In genomic region chr3:126397451-126397850, GRCm38 (mm10) we compare ENCODE assay signal across 16 mouse cellular contexts. TPM values are rescaled to one million over a fixed set of nuclear protein-coding genes. Genes with fewer than 3 reads are reported as not detected.
A peak's percentile ranks its signal among the peaks of the same experiment; 100 is the strongest.
DNase-seq lines count a peak whose midpoint lies in the region; ATAC-seq lines count a peak whose summit lies in the region.
"Had no signal": no experiment of that assay in that cellular context is flagged by ENCODE, and none has a peak within 500 bp of the region (broad histone marks: within the 10 kb centered on the region; RNA-seq: fewer than 3 reads in every experiment).

No protein-coding gene starts in this region.

- H3K9ac ChIP-seq in hindbrain, embryonic 12.5 days: no peak overlapping the region
- no peak overlapping the region for H3K9ac ChIP-seq in neural tube, embryonic 13.5 days
- H3K9ac ChIP-seq in neural tube, embryonic 15.5 days (replicated peaks): no peak overlapping the region
- H3K9ac ChIP-seq: neural tube, embryonic 12.5 days had no signal

- no peaks in the 10 kb centered on the region for H3K27me3 ChIP-seq in hindbrain, embryonic 12.5 days
- no peaks in the 10 kb centered on the region for H3K27me3 ChIP-seq in hindbrain, embryonic 10.5 days (ENCODE audit: insufficient read depth, poor library complexity, severe bottlenecking)
- no peaks in the 10 kb centered on the region for H3K27me3 ChIP-seq in neural tube, embryonic 13.5 days
- H3K27me3 ChIP-seq in neural tube, embryonic 15.5 days (replicated peaks): no peaks in the 10 kb centered on the region
- H3K27me3 ChIP-seq: neural tube, embryonic 12.5 days had no signal

- no peak overlapping the region for H3K4me2 ChIP-seq in hindbrain, embryonic 12.5 days (replicated peaks)
- no peak overlapping the region for H3K4me2 ChIP-seq in neural tube, embryonic 13.5 days
- no peak overlapping the region for H3K4me2 ChIP-seq in neural tube, embryonic 15.5 days
- H3K4me2 ChIP-seq: neural tube, embryonic 12.5 days had no signal

- peak; percentile 20 to 28 for DNase-seq in frontal cortex, adult 2 months (ENCODE audit: extremely low spot score in 1 of 2, low spot score in 1 of 2)
- no peak for DNase-seq in frontal cortex, postnatal 14 days (ENCODE audit: low spot score in 2 of 2)
- no peak for DNase-seq in hindbrain, embryonic 10.5 days (ENCODE audit: low spot score)
- DNase-seq in cerebellum, postnatal 14 days: no peak
- DNase-seq: cerebellum, adult 9-11 months; embryo, embryonic 11 days; kidney, adult 18-20 months; lung, adult 18-20 months; right cerebral cortex, postnatal 25 days; thymus, postnatal 14 days had no signal

- no peaks in the 10 kb centered on the region for H3K4me1 ChIP-seq in hindbrain, embryonic 12.5 days
- H3K4me1 ChIP-seq in hindbrain, embryonic 10.5 days (replicated peaks): no peaks in the 10 kb centered on the region
- no peaks in the 10 kb centered on the region for H3K4me1 ChIP-seq in neural tube, embryonic 13.5 days (replicated peaks)
- no peaks in the 10 kb centered on the region for H3K4me1 ChIP-seq in neural tube, embryonic 15.5 days
- H3K4me1 ChIP-seq: neural tube, embryonic 12.5 days had no signal

- no peaks in the 10 kb centered on the region for H3K9me3 ChIP-seq in hindbrain, embryonic 12.5 days (replicated peaks)
- H3K9me3 ChIP-seq in hindbrain, embryonic 10.5 days: no peaks in the 10 kb centered on the region
- H3K9me3 ChIP-seq in neural tube, embryonic 13.5 days: no peaks in the 10 kb centered on the region
- no peaks in the 10 kb centered on the region for H3K9me3 ChIP-seq in neural tube, embryonic 15.5 days (replicated peaks)
- H3K9me3 ChIP-seq: neural tube, embryonic 12.5 days had no signal

- no peak overlapping the region for H3K27ac ChIP-seq in hindbrain, embryonic 12.5 days
- no peak overlapping the region for H3K27ac ChIP-seq in hindbrain, embryonic 10.5 days
- H3K27ac ChIP-seq in neural tube, embryonic 13.5 days (replicated peaks): no peak overlapping the region
- no peak overlapping the region for H3K27ac ChIP-seq in neural tube, embryonic 15.5 days (replicated peaks)
- H3K27ac ChIP-seq: layer of hippocampus, adult 2 months; neural tube, embryonic 12.5 days had no signal

- ATAC-seq in hindbrain, embryonic 12.5 days (ENCODE audit: low FRiP score): 0 out of 2 replicates have a peak, but pooled peaks have one; percentile 35
- ATAC-seq in neural tube, embryonic 13.5 days (ENCODE audit: low read depth): 0 out of 2 replicates have a peak, but pooled peaks have one; percentile 27
- no peak; the same call in 1 of the 2 replicates for ATAC-seq in neural tube, embryonic 15.5 days (ENCODE audit: low FRiP score)

- H3K36me3 ChIP-seq in hindbrain, embryonic 12.5 days: no peaks in the 10 kb centered on the region
- H3K36me3 ChIP-seq in hindbrain, embryonic 10.5 days: no peaks in the 10 kb centered on the region
- no peaks in the 10 kb centered on the region for H3K36me3 ChIP-seq in neural tube, embryonic 13.5 days
- H3K36me3 ChIP-seq in neural tube, embryonic 15.5 days: no peaks in the 10 kb centered on the region
- H3K36me3 ChIP-seq: neural tube, embryonic 12.5 days had no signal

- no peak overlapping the region for H3K4me3 ChIP-seq in hindbrain, embryonic 12.5 days
- H3K4me3 ChIP-seq in hindbrain, embryonic 10.5 days: no peak overlapping the region
- H3K4me3 ChIP-seq in neural tube, embryonic 13.5 days: no peak overlapping the region
- no peak overlapping the region for H3K4me3 ChIP-seq in neural tube, embryonic 15.5 days (replicated peaks)
- H3K4me3 ChIP-seq: layer of hippocampus, adult 2 months; neural tube, embryonic 12.5 days had no signal

- 85% methylated on average over 2 of the region's 2 CpGs for WGBS in hindbrain, embryonic 12.5 days
- WGBS in hindbrain, embryonic 10.5 days: 87% methylated on average over 2 of the region's 2 CpGs
- WGBS in neural tube, embryonic 13.5 days: 71% methylated on average over 2 of the region's 2 CpGs
- 68% methylated on average over 2 of the region's 2 CpGs for WGBS in neural tube, embryonic 15.5 days

RNA-seq across cellular contexts. Expression of gene Arsj, which starts 34.0 kb away (rescaled TPM):
- polyA plus RNA-seq in frontal cortex, adult 2 months (2012; rRNA removed): 0.74 and 1.5 TPM in 2 replicates
- 1.1 and 1.2 TPM in 2 replicates for polyA plus RNA-seq in hindbrain, embryonic 12.5 days (2016; fragmentation: Nextera tagmentation; extraction: Ambion mirVana)
- 0.16 and 0.27 TPM in 2 replicates for polyA plus RNA-seq in hindbrain, embryonic 10.5 days (2016; fragmentation: Nextera tagmentation; extraction: Ambion mirVana)
- 0.39 and 0.56 TPM in 2 replicates for polyA plus RNA-seq in neural tube, embryonic 13.5 days (2015; fragmentation: Nextera tagmentation; extraction: Ambion mirVana)
- polyA plus RNA-seq in neural tube, embryonic 15.5 days (2015; fragmentation: Nextera tagmentation; extraction: Ambion mirVana): 0.73 and 1.1 TPM in 2 replicates
- polyA plus RNA-seq: liver, adult 2 months had no signal

Comparison
In these comparisons a context has a peak if more than half of its experiments do, and no peak if none do; other contexts are left out.
1. DNase-seq: peak in frontal cortex, adult 2 months (2 of 2); none in frontal cortex, postnatal 14 days (0 of 2), hindbrain, embryonic 10.5 days (single experiment) and cerebellum, postnatal 14 days (0 of 2).